Mouse (Mus musculus) megakaryocyte, adult 5-6 weeks (primary cell): ENCODE results near the gene Tmem252. TPM values are rescaled to one million over a fixed set of nuclear protein-coding genes. Genes with fewer than 3 reads are reported as not detected.
"Not testable (repeated sequence)": the region's sequence is repeated elsewhere in the genome, so short reads cannot be mapped to it uniquely, and the experiment has no call there.

Experiments
- ATAC-seq: 2 replicates; pipeline ENCODE4 v1.8.0; 2016; ENCODE audit warnings: mild to moderate bottlenecking, inconsistent platforms; ENCODE audit not compliant: poor library complexity, severe bottlenecking
- total RNA-seq, 2 experiments: library from RNA; stranded (forward) in 1 of 2; stranded (reverse) in 1 of 2; fragments of 153-499, 151-499 nt in 1 of 2; fragments of 221-1000, 200-1000 nt in 1 of 2; gene quantifications; 2 replicates each; pipeline versions ENCODE4 v1.2.3 to v1.2.4; 2015 to 2017

The Tmem252 gene
- total RNA-seq, 2 experiments from 2014 or later, result not detected

- no peak for ATAC-seq
These were observed 3.6 kb downstream of the Tmem252 start for GRCm38 (mm10) chr19:24677242-24677984.

- ATAC-seq, result no peak
These were observed 9.4 kb downstream of the Tmem252 start for GRCm38 (mm10) chr19:24683016-24683720.

GRCm38 (mm10) chr19:24686411-24686810, 12.6 kb downstream of the Tmem252 start:
- ATAC-seq, result no peak

- no peak for ATAC-seq
These were observed 14.5 kb downstream of the Tmem252 start for GRCm38 (mm10) chr19:24688327-24688726.

- no peak for ATAC-seq
These were observed 15.7 kb downstream of the Tmem252 start for GRCm38 (mm10) chr19:24689531-24689930.

- no peak for ATAC-seq
These were observed 18.9 kb downstream of the Tmem252 start for GRCm38 (mm10) chr19:24692691-24693090.

GRCm38 (mm10) chr19:24697946-24698345, 24.1 kb downstream of the Tmem252 start:
- no peak for ATAC-seq

- no peak for ATAC-seq
These were observed 24.8 kb downstream of the Tmem252 start for GRCm38 (mm10) chr19:24698651-24699050.

GRCm38 (mm10) chr19:24699196-24699595, 25.4 kb downstream of the Tmem252 start:
- ATAC-seq, result no peak

GRCm38 (mm10) chr19:24699910-24700309, 26.1 kb downstream of the Tmem252 start:
- ATAC-seq, result no peak

GRCm38 (mm10) chr19:24700664-24701063, 26.9 kb downstream of the Tmem252 start:
- no peak for ATAC-seq

GRCm38 (mm10) chr19:24701716-24702115, 27.9 kb downstream of the Tmem252 start:
- no peak for ATAC-seq

- ATAC-seq, result not testable (repeated sequence)
These were observed 29.4 kb downstream of the Tmem252 start for GRCm38 (mm10) chr19:24703168-24703567.

GRCm38 (mm10) chr19:24703680-24704079, 29.9 kb downstream of the Tmem252 start:
- no peak for ATAC-seq

GRCm38 (mm10) chr19:24704326-24704725, 30.5 kb downstream of the Tmem252 start:
- ATAC-seq, result no peak

- no peak for ATAC-seq
These were observed 31.6 kb downstream of the Tmem252 start for GRCm38 (mm10) chr19:24705395-24705794.

- ATAC-seq, result peak; percentile 75
These were observed 33.5 kb downstream of the Tmem252 start for GRCm38 (mm10) chr19:24707071-24707906.

- ATAC-seq, result no peak
These were observed 34.2 kb downstream of the Tmem252 start for GRCm38 (mm10) chr19:24708032-24708431.

GRCm38 (mm10) chr19:24716303-24717097, 42.7 kb downstream of the Tmem252 start:
- no peak for ATAC-seq

- no peak for ATAC-seq
These were observed 44.2 kb downstream of the Tmem252 start for GRCm38 (mm10) chr19:24718021-24718420.
